Mouse (Mus musculus): ENCODE results near the gene Fgf5. TPM values are rescaled to one million over a fixed set of nuclear protein-coding genes. Genes with fewer than 3 reads are reported as not detected.

The Fgf5 gene
- polyA plus RNA-seq, 1 experiment = 25.9 TPM

- TF ChIP-seq EP300 (IDR thresholded peaks at IDR 0.05; ENCODE audit: insufficient read depth, low read depth, low read length) (no peak), POLR2A (IDR thresholded peaks at IDR 0.05; ENCODE audit: insufficient read depth, low read length) (no peak), CTCF (IDR thresholded peaks at IDR 0.05; ENCODE audit: low read depth, low read length) (no peak)
- Histone ChIP-seq H3K36me3 (ENCODE audit: control insufficient read depth, insufficient read depth, low read length, poor library complexity, severe bottlenecking) (no peaks in the 10 kb centered on the region), H3K4me1 (ENCODE audit: control insufficient read depth, insufficient read depth, low read length) (no peaks in the 10 kb centered on the region), H3K9me3 (replicated peaks; ENCODE audit: control insufficient read depth, insufficient read depth, low read length, poor library complexity, severe bottlenecking) (no peaks in the 10 kb centered on the region), H3K27ac (ENCODE audit: insufficient read depth, low read length) (no peak overlapping the region), H3K4me3 (ENCODE audit: low read depth, low read length) (no peak overlapping the region), H3K27me3 (ENCODE audit: control insufficient read depth, insufficient read depth, low read length, poor library complexity, severe bottlenecking) (no peaks in the 10 kb centered on the region; the same call in 1 of the 2 replicates), H3K9ac (ENCODE audit: low read depth, poor library complexity, severe bottlenecking) (no peak overlapping the region)
These were observed 72.6 kb downstream of the Fgf5 start for GRCm38 (mm10) chr5:98326625-98327024.

Other genes starting within 250 kb of the Fgf5 start
- 1.3 and 2.0 TPM in 2 replicates for gene Antxr2, start 223.1 kb upstream of the Fgf5 start, polyA plus RNA-seq (2011; ENCODE audit: insufficient read depth, insufficient read length, low read depth, missing spikeins)
- 0.61 and 0.76 TPM in 2 replicates for gene Prdm8, start 87.0 kb upstream of the Fgf5 start, polyA plus RNA-seq (2011; ENCODE audit: insufficient read depth, insufficient read length, low read depth, missing spikeins)
- 1.2 TPM in 1 of 2 replicates, not detected in the other for gene Cfap299, start 75.1 kb downstream of the Fgf5 start, polyA plus RNA-seq (2011; ENCODE audit: insufficient read depth, insufficient read length, low read depth, missing spikeins)

Data from ES-Bruce4 (cell line).